Mouse (Mus musculus) urinary bladder, postnatal 25 days (tissue): ENCODE data around the gene Fign.

Source experiments
- DNase-seq: peaks from one replicate; pipeline ENCODE4 v3.0.0; 2022; ENCODE audit warnings: low spot score

The Fign gene

GRCm38 (mm10) chr2:64097937-64098617 is at the start of gene Fign:
TSS of gene Fign (minus strand) at chr2:64098038.
- DNase-seq = peak; percentile 59

GRCm38 (mm10) chr2:64133597-64133996 is 35.8 kb upstream of the Fign start:
- DNase-seq = no peak

- no peak for DNase-seq
These were observed 22.7 kb upstream of the Fign start for GRCm38 (mm10) chr2:64120495-64120894.

- no peak for DNase-seq
These were observed 18.8 kb upstream of the Fign start for GRCm38 (mm10) chr2:64116613-64117012.

- no peak for DNase-seq
These were observed 13.3 kb upstream of the Fign start for GRCm38 (mm10) chr2:64111133-64111532.

GRCm38 (mm10) chr2:64109860-64110259 is 12.0 kb upstream of the Fign start:
- no peak for DNase-seq

- DNase-seq = no peak
These were observed 10.2 kb upstream of the Fign start for GRCm38 (mm10) chr2:64108040-64108439.

- DNase-seq = peak; percentile 17
These were observed 931 bp upstream of the Fign start for GRCm38 (mm10) chr2:64098618-64099320.

GRCm38 (mm10) chr2:64096721-64097411 is 972 bp downstream of the Fign start:
- no peak for DNase-seq

GRCm38 (mm10) chr2:64096176-64096575 is 1.7 kb downstream of the Fign start:
- DNase-seq = no peak

- DNase-seq = no peak
These were observed 2.3 kb downstream of the Fign start for GRCm38 (mm10) chr2:64095561-64095960.

GRCm38 (mm10) chr2:64093087-64093486 is 4.8 kb downstream of the Fign start:
- DNase-seq = no peak

- no peak for DNase-seq
These were observed 13.9 kb downstream of the Fign start for GRCm38 (mm10) chr2:64083853-64084427.

- no peak for DNase-seq
These were observed 18.1 kb downstream of the Fign start for GRCm38 (mm10) chr2:64079765-64080164.

- no peak for DNase-seq
These were observed 19.3 kb downstream of the Fign start for GRCm38 (mm10) chr2:64078551-64078950.

GRCm38 (mm10) chr2:64077846-64078245 is 20.0 kb downstream of the Fign start:
- DNase-seq = no peak

GRCm38 (mm10) chr2:64075873-64076272 is 22.0 kb downstream of the Fign start:
- no peak for DNase-seq

- no peak for DNase-seq
These were observed 23.0 kb downstream of the Fign start for GRCm38 (mm10) chr2:64074602-64075389.

GRCm38 (mm10) chr2:64072158-64072557 is 25.7 kb downstream of the Fign start:
- no peak for DNase-seq

GRCm38 (mm10) chr2:64069950-64070695 is 27.7 kb downstream of the Fign start:
- DNase-seq = no peak

- no peak for DNase-seq
These were observed 32.3 kb downstream of the Fign start for GRCm38 (mm10) chr2:64065511-64065910.
